11 mouse cellular contexts compared by ENCODE assay signal in genomic region chr2:144274741-144275140, GRCm38 (mm10). TPM values are rescaled to one million over a fixed set of nuclear protein-coding genes. Genes with fewer than 3 reads are reported as not detected.
DNase-seq lines count a peak whose midpoint lies in the region; ATAC-seq and TF ChIP-seq lines count a peak whose summit lies in the region.
"Had no signal": no experiment of that assay in that cellular context is flagged by ENCODE, and none has a peak within 500 bp of the region (broad histone marks: within the 10 kb centered on the region; RNA-seq: fewer than 3 reads in every experiment).

No protein-coding gene starts in this region.

- intact Hi-C loops in heart, postnatal 10 days (cut with DNase I): loop anchor here (5.0 kb wide), 1 partner anchor 357 kb away; the partner anchor contains the start of gene Dstn

- H3K4me1 ChIP-seq in heart, postnatal 0 days (ENCODE audit: control insufficient read depth, insufficient read depth): peaks cover 4% of the 10 kb centered on the region; the same call in 1 of the 2 replicates
- peaks cover 55% of the 10 kb centered on the region for H3K4me1 ChIP-seq in E14TG2a.4 (replicated peaks; ENCODE audit: low read depth, low read length)
- peaks cover 44% of the 10 kb centered on the region for H3K4me1 ChIP-seq in liver, embryonic 15.5 days (replicated peaks)
- H3K4me1 ChIP-seq: midbrain, embryonic 15.5 days had no signal

- no peak for TF ChIP-seq EP300 in heart, postnatal 0 days (IDR thresholded peaks at IDR 0.05; ENCODE audit: low read depth)

- no peak overlapping the region for H3K9ac ChIP-seq in heart, postnatal 0 days (replicated peaks; ENCODE audit: low read depth, low read length)
- peak overlapping the region; percentile 28; the same call in 1 of the 2 replicates for H3K9ac ChIP-seq in liver, embryonic 15.5 days
- H3K9ac ChIP-seq: midbrain, embryonic 15.5 days had no signal

- no peaks in the 10 kb centered on the region for H3K27me3 ChIP-seq in heart, postnatal 0 days (ENCODE audit: control insufficient read depth, insufficient read depth, low read length)
- no peaks in the 10 kb centered on the region for H3K27me3 ChIP-seq in E14TG2a.4 (ENCODE audit: insufficient read depth, low read length)
- no peaks in the 10 kb centered on the region for H3K27me3 ChIP-seq in liver, embryonic 15.5 days
- H3K27me3 ChIP-seq: midbrain, embryonic 15.5 days had no signal

- H3K36me3 ChIP-seq in heart, postnatal 0 days (replicated peaks; ENCODE audit: control insufficient read depth, insufficient read depth, low read length): peaks cover 10% of the 10 kb centered on the region
- peaks cover 69% of the 10 kb centered on the region for H3K36me3 ChIP-seq in E14TG2a.4 (ENCODE audit: insufficient read depth, low read length)
- H3K36me3 ChIP-seq in liver, embryonic 15.5 days (replicated peaks): peaks cover 36% of the 10 kb centered on the region

- ATAC-seq in heart, postnatal 0 days (ENCODE audit: insufficient read depth, low read depth): no peak
- ATAC-seq in liver, embryonic 15.5 days (ENCODE audit: insufficient read depth): no peak
- no peak for ATAC-seq in activated CD4-positive, CD25-positive, alpha-beta regulatory T cell, adult 4 months
- ATAC-seq: midbrain, embryonic 15.5 days had no signal

- WGBS in heart, postnatal 0 days: 45% methylated on average over 8 of the region's 8 CpGs
- 19% methylated on average over 8 of the region's 8 CpGs for WGBS in liver, embryonic 15.5 days (ENCODE audit: insufficient replicate concordance)

- DNase-seq in heart, postnatal 0 days (ENCODE audit: low spot score): no peak
- no peak for DNase-seq in heart, postnatal 10 days
- peak; percentile 36 for DNase-seq in adrenal gland, postnatal 25 days
- no peak for DNase-seq in B cell, adult 2 months
- DNase-seq in urinary bladder, postnatal 10 days (ENCODE audit: low spot score): no peak
- DNase-seq: cerebellum, adult 9-10 months had no signal

- peak overlapping the region; percentile 55 for H3K27ac ChIP-seq in heart, postnatal 0 days (ENCODE audit: low read depth)
- peak overlapping the region; percentile 58 for H3K27ac ChIP-seq in liver, embryonic 15.5 days (replicated peaks)
- H3K27ac ChIP-seq: midbrain, embryonic 15.5 days had no signal

- no peaks in the 10 kb centered on the region for H3K9me3 ChIP-seq in heart, postnatal 0 days (replicated peaks; ENCODE audit: control insufficient read depth, low read length)
- no peaks in the 10 kb centered on the region for H3K9me3 ChIP-seq in E14TG2a.4 (ENCODE audit: low read length)
- no peaks in the 10 kb centered on the region for H3K9me3 ChIP-seq in liver, embryonic 15.5 days (replicated peaks)
- H3K9me3 ChIP-seq: midbrain, embryonic 15.5 days had no signal

- H3K4me2 ChIP-seq in heart, postnatal 0 days (ENCODE audit: low read depth, low read length): no peak overlapping the region
- peak overlapping the region; percentile 44 for H3K4me2 ChIP-seq in liver, embryonic 15.5 days
- H3K4me2 ChIP-seq: midbrain, embryonic 15.5 days had no signal

- no peak overlapping the region for H3K4me3 ChIP-seq in heart, postnatal 0 days (ENCODE audit: low read depth, low read length)
- H3K4me3 ChIP-seq in E14TG2a.4 (replicated peaks; ENCODE audit: low read length): peak overlapping the region; percentile 98; the same call in 1 of the 2 replicates
- no peak overlapping the region for H3K4me3 ChIP-seq in liver, embryonic 15.5 days (replicated peaks)
- H3K4me3 ChIP-seq: midbrain, embryonic 15.5 days had no signal

- TF ChIP-seq CTCF in heart, postnatal 0 days (IDR thresholded peaks at IDR 0.05; ENCODE audit: low read depth): no peak
- no peak for TF ChIP-seq CTCF in E14TG2a.4 (conservative IDR thresholded peaks at IDR 0.05; ENCODE audit: low read length)

RNA-seq across cellular contexts. Expression of gene Snx5, which starts 4.0 kb away (rescaled TPM):
- 80.2 and 146 TPM in 2 replicates for total RNA-seq in heart, postnatal 0 days (2014; rRNA removed; ENCODE audit: low replicate concordance)
- polyA plus RNA-seq in heart, postnatal 0 days (2015; fragmentation: Nextera tagmentation; extraction: Ambion mirVana): 55.7 and 65.6 TPM in 2 replicates
- total RNA-seq in heart, postnatal 10 days (2021): 10 to 100 TPM; 60.1 to 68.5 TPM
- 91.6 and 107 TPM in 2 replicates for total RNA-seq in adrenal gland, postnatal 25 days (2021)
- polyA plus RNA-seq in liver, embryonic 15.5 days (2015; fragmentation: Nextera tagmentation; extraction: Ambion mirVana): 55.7 and 59.4 TPM in 2 replicates
- polyA plus RNA-seq in activated CD4-positive, CD25-positive, alpha-beta regulatory T cell, adult 4 months (2017; shearing (Covaris generic)): 100 to 1,000 TPM in 1 of 2 experiments, 10 to 100 TPM in 1; 85.8 to 119 TPM

RNA-seq across cellular contexts. Expression of gene Mgme1, which starts 4.3 kb away (rescaled TPM):
- 7.5 and 11.1 TPM in 2 replicates for total RNA-seq in heart, postnatal 0 days (2014; rRNA removed; ENCODE audit: low replicate concordance)
- polyA plus RNA-seq in heart, postnatal 0 days (2015; fragmentation: Nextera tagmentation; extraction: Ambion mirVana): 12.6 and 14.6 TPM in 2 replicates
- 10 to 100 TPM in 1 of 2 experiments, 1 to 10 TPM in 1; 9.8 to 11.5 TPM for total RNA-seq in heart, postnatal 10 days (2021)
- 25.8 and 26.8 TPM in 2 replicates for total RNA-seq in adrenal gland, postnatal 25 days (2021)
- polyA plus RNA-seq in liver, embryonic 15.5 days (2015; fragmentation: Nextera tagmentation; extraction: Ambion mirVana): 9.8 and 10.5 TPM in 2 replicates
- polyA plus RNA-seq in activated CD4-positive, CD25-positive, alpha-beta regulatory T cell, adult 4 months (2017; shearing (Covaris generic)): 10 to 100 TPM in 1 of 2 experiments, 1 to 10 TPM in 1; 6.4 to 11.9 TPM

RNA-seq across cellular contexts. Expression of gene Ovol2, which starts 57.2 kb away (rescaled TPM):
- total RNA-seq in heart, postnatal 0 days (2014; rRNA removed; ENCODE audit: low replicate concordance): not detected in 2 replicates
- polyA plus RNA-seq in heart, postnatal 0 days (2015; fragmentation: Nextera tagmentation; extraction: Ambion mirVana): not detected in 2 replicates
- total RNA-seq in heart, postnatal 10 days (2021): not detected
- not detected in 2 replicates for total RNA-seq in adrenal gland, postnatal 25 days (2021)
- polyA plus RNA-seq in liver, embryonic 15.5 days (2015; fragmentation: Nextera tagmentation; extraction: Ambion mirVana): not detected in 2 replicates
- not detected for polyA plus RNA-seq in activated CD4-positive, CD25-positive, alpha-beta regulatory T cell, adult 4 months (2017; shearing (Covaris generic))
- total RNA-seq: gastrocnemius, postnatal 4 days had no signal
- polyA plus RNA-seq: midbrain, embryonic 15.5 days had no signal
